Mouse (Mus musculus): ENCODE results near the gene S1pr4. TPM values are rescaled to one million over a fixed set of nuclear protein-coding genes. Genes with fewer than 3 reads are reported as not detected.

Gene S1pr4
- polyA plus RNA-seq (2017; shearing (Covaris generic)), result 64.0 TPM

GRCm38 (mm10) chr10:81500032-81500431 is at the start of gene S1pr4:
TSS of gene S1pr4 (minus strand) at chr10:81500132.

GRCm38 (mm10) chr10:81545161-81545747 is 45.3 kb upstream of the S1pr4 start, which contains the start of gene Gna11:
TSS of gene Gna11 (minus strand) at chr10:81545190.

GRCm38 (mm10) chr10:81524051-81524605 is 24.2 kb upstream of the S1pr4 start, which contains the start of gene Gna15:
TSS of gene Gna15 (minus strand) at chr10:81524225.

GRCm38 (mm10) chr10:81496264-81496901 is 3.5 kb downstream of the S1pr4 start, which contains the start of gene Ncln:
TSS of gene Ncln (minus strand) at chr10:81496392.

GRCm38 (mm10) chr10:81482533-81482889 is 17.4 kb downstream of the S1pr4 start, which contains the start of gene Celf5:
TSS of gene Celf5 (minus strand) at chr10:81482709.

GRCm38 (mm10) chr10:81455181-81455895 is 44.6 kb downstream of the S1pr4 start, which contains the start of gene Nfic:
TSS of gene Nfic (minus strand) at chr10:81455635.

Other genes with a start within 250 kb of the S1pr4 start
- gene Matk, start 247.2 kb downstream of the S1pr4 start, polyA plus RNA-seq (2017; shearing (Covaris generic)), result 59.6 TPM
- 146 TPM for gene Mrpl54, start 233.2 kb downstream of the S1pr4 start, polyA plus RNA-seq (2017; shearing (Covaris generic))
- gene Apba3, start 233.2 kb downstream of the S1pr4 start, polyA plus RNA-seq (2017; shearing (Covaris generic)), result 40.4 TPM
- 10.0 TPM for gene Tjp3, start 208.6 kb downstream of the S1pr4 start, polyA plus RNA-seq (2017; shearing (Covaris generic))
- gene Pip5k1c, start 207.2 kb downstream of the S1pr4 start, polyA plus RNA-seq (2017; shearing (Covaris generic)), result 81.0 TPM
- 42.4 TPM for gene Cactin, start 179.0 kb downstream of the S1pr4 start, polyA plus RNA-seq (2017; shearing (Covaris generic))
- 14.6 TPM for gene Tbxa2r, start 171.4 kb downstream of the S1pr4 start, polyA plus RNA-seq (2017; shearing (Covaris generic))
- not detected for gene Gipc3, start 156.9 kb downstream of the S1pr4 start, polyA plus RNA-seq (2017; shearing (Covaris generic))
- gene Hmg20b, start 149.7 kb downstream of the S1pr4 start, polyA plus RNA-seq (2017; shearing (Covaris generic)), result 27.3 TPM
- 3.1 TPM for gene Mfsd12, start 142.6 kb downstream of the S1pr4 start, polyA plus RNA-seq (2017; shearing (Covaris generic))
- gene 4930404N11Rik, start 134.3 kb downstream of the S1pr4 start, polyA plus RNA-seq (2017; shearing (Covaris generic)), result not detected
- 46.9 TPM for gene Fzr1, start 121.6 kb downstream of the S1pr4 start, polyA plus RNA-seq (2017; shearing (Covaris generic))
- 41.2 TPM for gene Dohh, start 115.7 kb downstream of the S1pr4 start, polyA plus RNA-seq (2017; shearing (Covaris generic))
- gene Gm48551, start 115.7 kb downstream of the S1pr4 start, polyA plus RNA-seq (2017; shearing (Covaris generic)), result 1.6 TPM
- gene Gm48552, start 111.1 kb downstream of the S1pr4 start, polyA plus RNA-seq (2017; shearing (Covaris generic)), result 1.6 TPM
- gene Smim24, start 107.1 kb downstream of the S1pr4 start, polyA plus RNA-seq (2017; shearing (Covaris generic)), result 1.1 TPM
- 17.9 TPM for gene Nfic, start 44.5 kb downstream of the S1pr4 start, polyA plus RNA-seq (2017; shearing (Covaris generic))
- gene Celf5, start 17.4 kb downstream of the S1pr4 start, polyA plus RNA-seq (2017; shearing (Covaris generic)), result not detected
- gene Ncln, start 3.7 kb downstream of the S1pr4 start, polyA plus RNA-seq (2017; shearing (Covaris generic)), result 104 TPM
- gene Gna15, start 24.1 kb upstream of the S1pr4 start, polyA plus RNA-seq (2017; shearing (Covaris generic)), result 89.2 TPM
- 9.8 TPM for gene Gna11, start 45.1 kb upstream of the S1pr4 start, polyA plus RNA-seq (2017; shearing (Covaris generic))
- gene Aes, start 59.4 kb upstream of the S1pr4 start, polyA plus RNA-seq (2017; shearing (Covaris generic)), result 893 TPM
- gene Tle2, start 74.4 kb upstream of the S1pr4 start, polyA plus RNA-seq (2017; shearing (Covaris generic)), result 1.2 TPM
- 1.5 TPM for gene Tle6, start 100.9 kb upstream of the S1pr4 start, polyA plus RNA-seq (2017; shearing (Covaris generic))
- 2.0 TPM for gene BC025920, start 106.1 kb upstream of the S1pr4 start, polyA plus RNA-seq (2017; shearing (Covaris generic))
- gene Sirt6, start 127.7 kb upstream of the S1pr4 start, polyA plus RNA-seq (2017; shearing (Covaris generic)), result 7.3 TPM
- gene Ankrd24, start 128.4 kb upstream of the S1pr4 start, polyA plus RNA-seq (2017; shearing (Covaris generic)), result 2.4 TPM
- 1.9 TPM for gene Gm10778, start 148.9 kb upstream of the S1pr4 start, polyA plus RNA-seq (2017; shearing (Covaris generic))
- gene Zfp433, start 204.7 kb upstream of the S1pr4 start, polyA plus RNA-seq (2017; shearing (Covaris generic)), result 10.5 TPM